Comparison of ENCODE assay signal across 8 mouse cellular contexts in the genomic region with DNA sequence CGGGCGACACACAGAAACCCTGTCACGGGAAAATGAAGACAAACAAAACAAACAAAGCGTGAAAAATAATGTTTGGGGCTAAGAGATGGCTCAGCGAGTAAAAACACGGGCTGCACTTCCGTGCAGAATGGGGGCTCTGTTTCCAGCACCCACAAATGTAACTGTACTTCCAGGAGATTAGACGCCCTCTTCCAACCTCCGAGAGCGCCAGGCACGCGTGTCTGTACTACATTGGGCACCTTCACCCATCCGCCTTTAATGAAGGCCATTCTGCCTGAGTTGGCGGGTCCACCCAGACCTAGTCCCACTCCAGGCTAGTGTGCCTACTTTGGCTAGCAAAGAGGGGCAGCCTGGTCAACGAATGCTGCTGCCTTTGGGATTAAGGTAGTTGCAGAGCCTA. TPM values are rescaled to one million over a fixed set of nuclear protein-coding genes. Genes with fewer than 3 reads are reported as not detected.
DNase-seq lines count a peak whose midpoint lies in the region; ATAC-seq and TF ChIP-seq lines count a peak whose summit lies in the region.

No protein-coding gene starts in this region.

- TF ChIP-seq CTCF in MEL (IDR thresholded peaks at IDR 0.05 in 2 of 3, conservative IDR thresholded peaks at IDR 0.05 in 1 of 3; ENCODE audit: control insufficient read depth in 1 of 3, insufficient read depth in 1 of 3, low read depth in 2 of 3, low read length in 3 of 3, poor library complexity in 1 of 3, severe bottlenecking in 1 of 3), result no peak

- no peaks in the 10 kb centered on the region for H3K9me3 ChIP-seq in heart, embryonic 15.5 days (replicated peaks)
- H3K9me3 ChIP-seq in MEL (replicated peaks; ENCODE audit: insufficient read depth, low read length), result no peaks in the 10 kb centered on the region
- H3K9me3 ChIP-seq in heart, embryonic 16.5 days (replicated peaks; ENCODE audit: control insufficient read depth, low read length), result 0 out of 2 replicates have a peak, but pooled peaks cover under 1% of the 10 kb centered on the region
- H3K9me3 ChIP-seq in midbrain, embryonic 10.5 days (replicated peaks), result peaks cover 1% of the 10 kb centered on the region; the same call in 1 of the 2 replicates

- peak overlapping the region; percentile 98 for H3K4me3 ChIP-seq in heart, embryonic 15.5 days
- H3K4me3 ChIP-seq in MEL (ENCODE audit: control insufficient read depth in 1 of 2, insufficient read depth in 1 of 2, low read depth in 2 of 2, low read length in 2 of 2), result peak overlapping the region; percentile 58 to 99
- H3K4me3 ChIP-seq in heart, embryonic 16.5 days (ENCODE audit: low read length), result peak overlapping the region; percentile 99
- H3K4me3 ChIP-seq in midbrain, embryonic 10.5 days, result peak overlapping the region; percentile 93

- no peaks in the 10 kb centered on the region for H3K27me3 ChIP-seq in heart, embryonic 15.5 days
- no peaks in the 10 kb centered on the region for H3K27me3 ChIP-seq in MEL (ENCODE audit: control insufficient read depth in 1 of 2, insufficient read depth in 2 of 2, low read length in 2 of 2)
- H3K27me3 ChIP-seq in heart, embryonic 16.5 days (ENCODE audit: control insufficient read depth, insufficient read depth, low read length), result no peaks in the 10 kb centered on the region
- H3K27me3 ChIP-seq in midbrain, embryonic 10.5 days (ENCODE audit: low read depth, poor library complexity, severe bottlenecking), result no peaks in the 10 kb centered on the region

- no peak for DNase-seq in heart, adult 9 months (ENCODE audit: low spot score in 2 of 2)
- no peak for DNase-seq in MEL (ENCODE audit: low read depth, low spot score)
- no peak for DNase-seq in midbrain, embryonic 10.5 days (ENCODE audit: low spot score)
- no peak for DNase-seq in ovary, postnatal 14 days (ENCODE audit: low spot score)
- no peak for DNase-seq in spleen, adult 12 weeks (ENCODE audit: low spot score)
- no peak for DNase-seq in urinary bladder, postnatal 36 days (ENCODE audit: low spot score in 2 of 2)

- peaks cover 17% of the 10 kb centered on the region for H3K4me1 ChIP-seq in heart, embryonic 15.5 days (replicated peaks)
- H3K4me1 ChIP-seq in MEL (ENCODE audit: control insufficient read depth in 1 of 2, insufficient read depth in 2 of 2, low read length in 2 of 2), result peaks cover 0 to 13% of the 10 kb centered on the region in 2 experiments; a peak in 2 of 4 replicates
- H3K4me1 ChIP-seq in heart, embryonic 16.5 days (ENCODE audit: control insufficient read depth, insufficient read depth, low read length), result peaks cover 14% of the 10 kb centered on the region
- peaks cover 23% of the 10 kb centered on the region for H3K4me1 ChIP-seq in midbrain, embryonic 10.5 days

- peaks cover 10% of the 10 kb centered on the region; the same call in 1 of the 2 replicates for H3K79me2 ChIP-seq in MEL (ENCODE audit: control insufficient read depth, insufficient read depth, low read length, poor library complexity)

- no peak for TF ChIP-seq RAD21 in MEL (IDR thresholded peaks at IDR 0.05; ENCODE audit: low read depth, low read length)

- peak overlapping the region; percentile 53 for H3K9ac ChIP-seq in heart, embryonic 15.5 days
- H3K9ac ChIP-seq in MEL (ENCODE audit: control insufficient read depth, low read depth, low read length, poor library complexity, severe bottlenecking), result peak overlapping the region; percentile 100
- peak overlapping the region; percentile 100 for H3K9ac ChIP-seq in heart, embryonic 16.5 days (ENCODE audit: low read length)

- 0 out of 2 replicates have a peak overlapping the region, but pooled peaks have one; percentile 99 for H3K27ac ChIP-seq in heart, embryonic 15.5 days
- H3K27ac ChIP-seq in MEL (ENCODE audit: control insufficient read depth, low read depth, low read length), result peak overlapping the region; percentile 10; the same call in 1 of the 2 replicates
- peak overlapping the region; percentile 100 for H3K27ac ChIP-seq in heart, embryonic 16.5 days (ENCODE audit: low read length)
- peak overlapping the region; percentile 99 for H3K27ac ChIP-seq in midbrain, embryonic 10.5 days (replicated peaks)

- ATAC-seq in heart, embryonic 15.5 days (replicated peaks; ENCODE audit: insufficient number of reproducible peaks, insufficient read depth, low FRiP score, low read depth), result no peak
- ATAC-seq in heart, embryonic 16.5 days (replicated peaks; ENCODE audit: extremely low read depth, insufficient read depth, low FRiP score), result no peak

- TF ChIP-seq EP300 in MEL (IDR thresholded peaks at IDR 0.05; ENCODE audit: low read depth in 1 of 2, low read length in 2 of 2), result no peak

- TF ChIP-seq POLR2A in MEL (IDR thresholded peaks at IDR 0.05; ENCODE audit: control insufficient read depth in 1 of 2, insufficient read depth in 1 of 2, low read depth in 1 of 2, low read length in 2 of 2, poor library complexity in 1 of 2), result no peak

- 67% methylated on average over 15 of the region's 15 CpGs for WGBS in heart, embryonic 15.5 days
- 63% methylated on average over 15 of the region's 15 CpGs for WGBS in heart, embryonic 16.5 days
- 75% methylated on average over 15 of the region's 15 CpGs for WGBS in midbrain, embryonic 10.5 days

- no peaks in the 10 kb centered on the region for H3K36me3 ChIP-seq in heart, embryonic 15.5 days
- peaks cover 0 to 10% of the 10 kb centered on the region in 2 experiments; a peak in 2 of 4 replicates for H3K36me3 ChIP-seq in MEL (ENCODE audit: control insufficient read depth in 1 of 2, insufficient read depth in 2 of 2, low read length in 2 of 2)
- H3K36me3 ChIP-seq in heart, embryonic 16.5 days (ENCODE audit: control insufficient read depth, insufficient read depth), result no peaks in the 10 kb centered on the region
- peaks cover 9% of the 10 kb centered on the region for H3K36me3 ChIP-seq in midbrain, embryonic 10.5 days

- H3K4me2 ChIP-seq in heart, embryonic 15.5 days, result peak overlapping the region; percentile 79
- H3K4me2 ChIP-seq in heart, embryonic 16.5 days (ENCODE audit: low read depth, low read length), result peak overlapping the region; percentile 90

TF ChIP-seq in MEL, 35 proteins besides CTCF, POLR2A, EP300 and RAD21 (continues in another document):
- TF ChIP-seq MAZ (IDR thresholded peaks at IDR 0.05; ENCODE audit: low read depth, low read length) (no peak), TCF12 (IDR thresholded peaks at IDR 0.05; ENCODE audit: low read depth, low read length) (no peak), SIN3A (IDR thresholded peaks at IDR 0.05; ENCODE audit: low read length) (no peak), ETS1 (IDR thresholded peaks at IDR 0.05; ENCODE audit: low read depth, low read length) (no peak), MEF2A (IDR thresholded peaks at IDR 0.05; ENCODE audit: extremely low read depth, insufficient replicate concordance, low read depth, low read length, poor library complexity, severe bottlenecking) (no peak), USF2 (IDR thresholded peaks at IDR 0.05; ENCODE audit: borderline replicate concordance in 1 of 2, insufficient read depth in 1 of 2, low read depth in 1 of 2, low read length in 2 of 2) (no peak), HCFC1 (IDR thresholded peaks at IDR 0.05; ENCODE audit: low read depth, low read length) (no peak), MXI1 (IDR thresholded peaks at IDR 0.05; ENCODE audit: low read depth, low read length) (no peak), KAT2A (conservative IDR thresholded peaks at IDR 0.05; ENCODE audit: low read depth, low read length) (no peak), CHD2 (IDR thresholded peaks at IDR 0.05; ENCODE audit: low read length) (no peak)

RNA-seq across cellular contexts. Expression of a gene that starts 0.8 kb away (rescaled TPM):
- 15.3 and 18.2 TPM in 2 replicates for polyA plus RNA-seq in heart, embryonic 15.5 days (2015; fragmentation: Nextera tagmentation; extraction: Ambion mirVana)
- total RNA-seq in MEL (2012; rRNA removed), result 4.6 and 6.1 TPM in 2 replicates
- 10 to 100 TPM in 1 of 2 experiments, not detected in 1; 11.4 TPM for polyA plus RNA-seq in MEL (2012; ENCODE audit: insufficient read depth in 1 of 2, insufficient read length in 2 of 2, low read depth in 1 of 2, low replicate concordance in 2 of 2, missing spikeins in 1 of 2)
- polyA plus RNA-seq in heart, embryonic 16.5 days (2015; fragmentation: Nextera tagmentation; extraction: Ambion mirVana), result 18.9 and 19.0 TPM in 2 replicates
- polyA plus RNA-seq in midbrain, embryonic 10.5 days (2016; fragmentation: Nextera tagmentation; extraction: Ambion mirVana), result 27.7 and 37.3 TPM in 2 replicates

RNA-seq across cellular contexts. Expression of a gene that starts 14.3 kb away (rescaled TPM):
- 18.6 and 22.7 TPM in 2 replicates for polyA plus RNA-seq in heart, embryonic 15.5 days (2015; fragmentation: Nextera tagmentation; extraction: Ambion mirVana)
- 13.5 and 15.5 TPM in 2 replicates for total RNA-seq in MEL (2012; rRNA removed)
- polyA plus RNA-seq in MEL (2012; ENCODE audit: insufficient read depth in 1 of 2, insufficient read length in 2 of 2, low read depth in 1 of 2, low replicate concordance in 2 of 2, missing spikeins in 1 of 2), result 10 to 100 TPM in 1 of 2 experiments, not detected in 1; 23.2 TPM
- polyA plus RNA-seq in heart, embryonic 16.5 days (2015; fragmentation: Nextera tagmentation; extraction: Ambion mirVana), result 18.2 and 21.3 TPM in 2 replicates
- polyA plus RNA-seq in midbrain, embryonic 10.5 days (2016; fragmentation: Nextera tagmentation; extraction: Ambion mirVana), result 25.4 and 41.8 TPM in 2 replicates

RNA-seq across cellular contexts. Expression of a gene that starts 16.5 kb away (rescaled TPM):
- 76.5 and 109 TPM in 2 replicates for polyA plus RNA-seq in heart, embryonic 15.5 days (2015; fragmentation: Nextera tagmentation; extraction: Ambion mirVana)
- 0.10 and 0.19 TPM in 2 replicates for total RNA-seq in MEL (2012; rRNA removed)
- polyA plus RNA-seq in MEL (2012; ENCODE audit: insufficient read depth in 1 of 2, insufficient read length in 2 of 2, low read depth in 1 of 2, low replicate concordance in 2 of 2, missing spikeins in 1 of 2), result under 1 TPM in 1 of 2 experiments, not detected in 1; 0.17 TPM
- polyA plus RNA-seq in heart, embryonic 16.5 days (2015; fragmentation: Nextera tagmentation; extraction: Ambion mirVana), result 91.8 and 104 TPM in 2 replicates
- polyA plus RNA-seq in midbrain, embryonic 10.5 days (2016; fragmentation: Nextera tagmentation; extraction: Ambion mirVana), result 130 and 144 TPM in 2 replicates

RNA-seq across cellular contexts. Expression of a gene that starts 47.6 kb away (rescaled TPM):
- 3.1 and 4.1 TPM in 2 replicates for polyA plus RNA-seq in heart, embryonic 15.5 days (2015; fragmentation: Nextera tagmentation; extraction: Ambion mirVana)
- 0.04 and 0.16 TPM in 2 replicates for total RNA-seq in MEL (2012; rRNA removed)
- polyA plus RNA-seq in MEL (2012; ENCODE audit: insufficient read depth in 1 of 2, insufficient read length in 2 of 2, low read depth in 1 of 2, low replicate concordance in 2 of 2, missing spikeins in 1 of 2), result under 1 TPM in 1 of 2 experiments, not detected in 1; 0.04 TPM
- polyA plus RNA-seq in heart, embryonic 16.5 days (2015; fragmentation: Nextera tagmentation; extraction: Ambion mirVana), result 3.6 and 4.1 TPM in 2 replicates
- 38.8 and 47.4 TPM in 2 replicates for polyA plus RNA-seq in midbrain, embryonic 10.5 days (2016; fragmentation: Nextera tagmentation; extraction: Ambion mirVana)

RNA-seq across cellular contexts. Expression of a gene that starts 56.6 kb away (rescaled TPM):
- polyA plus RNA-seq in heart, embryonic 15.5 days (2015; fragmentation: Nextera tagmentation; extraction: Ambion mirVana), result 16.0 and 19.1 TPM in 2 replicates
- total RNA-seq in MEL (2012; rRNA removed), result 0.10 TPM in 1 of 2 replicates, not detected in the other
- polyA plus RNA-seq in MEL (2012; ENCODE audit: insufficient read depth in 1 of 2, insufficient read length in 2 of 2, low read depth in 1 of 2, low replicate concordance in 2 of 2, missing spikeins in 1 of 2), result under 1 TPM in 1 of 2 experiments, not detected in 1; 0.18 TPM
- 17.7 and 18.4 TPM in 2 replicates for polyA plus RNA-seq in heart, embryonic 16.5 days (2015; fragmentation: Nextera tagmentation; extraction: Ambion mirVana)
- polyA plus RNA-seq in midbrain, embryonic 10.5 days (2016; fragmentation: Nextera tagmentation; extraction: Ambion mirVana), result 31.8 and 36.7 TPM in 2 replicates

Comparison
In these comparisons a context has a peak if more than half of its experiments do, and no peak if none do; other contexts are left out.
1. H3K27ac ChIP-seq: peak in every context shown above with its lines; median percentile 100 in heart, embryonic 16.5 days; 99 in heart, embryonic 15.5 days; 99 in midbrain, embryonic 10.5 days; 10 in MEL.
2. RNA of a gene that starts 16.5 kb away (polyA plus RNA-seq): 130 to 144 TPM in midbrain, embryonic 10.5 days, 91.8 to 104 TPM in heart, embryonic 16.5 days and 76.5 to 109 TPM in heart, embryonic 15.5 days; 0.17 TPM in MEL; every median in the first group is over 10 times any median in the second.
3. Peak in every context shown above with its lines, with median percentiles within 50 percentile points of each other: H3K4me3 ChIP-seq and H3K9ac ChIP-seq.